Mouse (Mus musculus): ENCODE data around the gene Slc39a9. TPM values are rescaled to one million over a fixed set of nuclear protein-coding genes. Genes with fewer than 3 reads are reported as not detected.

Gene Slc39a9
- polyA plus RNA-seq, 1 experiment from 2014 or later, result 26.6 TPM

DNA sequence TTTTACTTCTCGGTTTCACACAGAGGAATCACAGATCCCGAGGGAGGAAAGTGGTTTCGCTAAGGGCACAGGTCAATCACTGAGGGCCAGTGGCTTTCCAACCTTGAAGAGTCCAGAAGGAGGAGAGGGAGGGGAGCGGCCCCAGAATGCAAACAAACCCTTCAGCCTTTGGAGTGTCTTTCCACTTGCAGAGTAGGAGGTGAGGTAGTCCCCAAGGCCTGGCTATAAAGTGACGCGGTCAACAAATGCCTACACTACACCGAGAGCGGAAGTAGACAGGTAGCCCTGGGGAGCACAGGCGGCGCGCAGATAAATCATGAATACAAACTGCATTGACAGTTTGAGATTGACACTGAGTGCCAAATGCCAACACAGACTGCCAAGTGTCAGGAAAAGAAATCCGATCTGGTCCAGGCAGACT lies 48.0 kb downstream of the Slc39a9 start:
- Histone ChIP-seq H3K4me3 (ENCODE audit: low read depth, low read length) (no peak overlapping the region), H3K27ac (replicated peaks; ENCODE audit: low read depth, low read length) (no peak overlapping the region), H3K4me1 (ENCODE audit: control insufficient read depth, insufficient read depth, low read length) (no peaks in the 10 kb centered on the region; the same call in 1 of the 2 replicates), H3K9ac (replicated peaks; ENCODE audit: low read length) (no peak overlapping the region), H3K4me2 (ENCODE audit: low read depth, low read length) (no peak overlapping the region), H3K9me3 (replicated peaks; ENCODE audit: control insufficient read depth, low read length) (no peaks in the 10 kb centered on the region), H3K27me3 (ENCODE audit: control insufficient read depth, insufficient read depth, low read length) (peaks cover 16% of the 10 kb centered on the region), H3K36me3 (replicated peaks; ENCODE audit: control insufficient read depth, insufficient read depth, low read depth, low read length) (no peaks in the 10 kb centered on the region)
- DNase-seq (ENCODE audit: low spot score) (no peak), ATAC-seq (replicated peaks; ENCODE audit: insufficient number of reproducible peaks, low FRiP score, low TSS enrichment, low read depth) (no peak)
- WGBS, result 7% methylated on average over 12 of the region's 12 CpGs

DNA sequence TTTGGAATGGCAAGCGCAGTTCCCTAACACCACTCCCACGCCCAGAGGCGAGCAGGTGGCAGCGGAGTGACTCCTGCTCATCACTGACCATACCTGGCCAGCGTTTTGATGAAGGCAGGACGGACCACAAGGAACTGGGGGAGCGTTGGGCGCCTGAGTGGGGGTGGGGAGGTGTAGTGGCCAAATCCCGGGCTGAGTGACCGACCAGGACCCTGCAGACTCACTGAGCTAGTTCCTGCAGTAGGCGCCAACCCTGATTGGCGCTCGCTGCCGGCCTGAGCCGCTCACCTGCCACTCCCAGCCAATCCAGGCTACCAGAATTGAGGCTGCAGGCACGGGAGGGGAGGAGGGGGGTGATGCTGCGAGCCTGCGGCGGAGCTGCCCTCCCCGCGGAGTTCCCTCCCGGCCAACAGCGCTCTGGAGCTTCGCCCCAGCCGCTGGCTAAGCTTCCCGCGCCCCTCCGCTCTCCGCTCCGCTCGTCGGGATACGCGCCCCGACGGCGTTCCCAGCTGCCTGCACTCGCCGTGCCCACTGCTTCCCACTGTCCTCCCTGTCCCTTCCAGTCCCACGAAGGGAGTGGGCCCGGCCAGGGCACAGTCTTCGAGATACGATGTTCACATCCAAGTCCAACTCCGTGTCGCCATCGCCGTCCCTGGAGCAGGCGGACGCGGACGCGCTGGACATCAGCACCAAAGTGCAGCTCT lies 48.7 kb downstream of the Slc39a9 start, which contains the start of gene Plekhd1:
TSS of gene Plekhd1 (plus strand) at position 323 of the 704 bp plus-strand sequence.
- Histone ChIP-seq H3K27ac (replicated peaks; ENCODE audit: low read depth, low read length) (no peak within 1 kb of the TSS), H3K9ac (replicated peaks; ENCODE audit: low read length) (0 out of 2 replicates have a peak within 1 kb of the TSS, but pooled peaks have one; percentile 2), H3K4me3 (ENCODE audit: low read depth, low read length) (peak within 1 kb of the TSS; percentile 24), H3K9me3 (replicated peaks; ENCODE audit: control insufficient read depth, low read length) (no peaks in the 10 kb centered on the region), H3K27me3 (ENCODE audit: control insufficient read depth, insufficient read depth, low read length) (peaks cover 16% of the 10 kb centered on the region), H3K4me2 (ENCODE audit: low read depth, low read length) (peak within 1 kb of the TSS; percentile 44), H3K4me1 (ENCODE audit: control insufficient read depth, insufficient read depth, low read length) (no peaks in the 10 kb centered on the region; the same call in 1 of the 2 replicates), H3K36me3 (replicated peaks; ENCODE audit: control insufficient read depth, insufficient read depth, low read depth, low read length) (no peaks in the 10 kb centered on the region)
- ATAC-seq (replicated peaks; ENCODE audit: insufficient number of reproducible peaks, low FRiP score, low TSS enrichment, low read depth) (peak; percentile 71), DNase-seq (ENCODE audit: low spot score) (peak; percentile 64)
- 1% methylated on average over 52 of the region's 52 CpGs for WGBS

- no peak for ATAC-seq (replicated peaks; ENCODE audit: insufficient number of reproducible peaks, low FRiP score, low TSS enrichment, low read depth)
- no peak for DNase-seq (ENCODE audit: low spot score)
- Histone ChIP-seq H3K9me3 (replicated peaks; ENCODE audit: control insufficient read depth, low read length) (no peaks in the 10 kb centered on the region), H3K36me3 (replicated peaks; ENCODE audit: control insufficient read depth, insufficient read depth, low read depth, low read length) (no peaks in the 10 kb centered on the region), H3K9ac (replicated peaks; ENCODE audit: low read length) (no peak overlapping the region), H3K4me2 (ENCODE audit: low read depth, low read length) (no peak overlapping the region), H3K27me3 (ENCODE audit: control insufficient read depth, insufficient read depth, low read length) (peaks cover 16% of the 10 kb centered on the region), H3K4me3 (ENCODE audit: low read depth, low read length) (no peak overlapping the region), H3K27ac (replicated peaks; ENCODE audit: low read depth, low read length) (no peak overlapping the region), H3K4me1 (ENCODE audit: control insufficient read depth, insufficient read depth, low read length) (no peaks in the 10 kb centered on the region; the same call in 1 of the 2 replicates)
- 24% methylated on average over 2 of the region's 2 CpGs for WGBS
Measured at GRCm38 (mm10) chr12:80693700-80694099, 50.0 kb downstream of the Slc39a9 start.

DNA sequence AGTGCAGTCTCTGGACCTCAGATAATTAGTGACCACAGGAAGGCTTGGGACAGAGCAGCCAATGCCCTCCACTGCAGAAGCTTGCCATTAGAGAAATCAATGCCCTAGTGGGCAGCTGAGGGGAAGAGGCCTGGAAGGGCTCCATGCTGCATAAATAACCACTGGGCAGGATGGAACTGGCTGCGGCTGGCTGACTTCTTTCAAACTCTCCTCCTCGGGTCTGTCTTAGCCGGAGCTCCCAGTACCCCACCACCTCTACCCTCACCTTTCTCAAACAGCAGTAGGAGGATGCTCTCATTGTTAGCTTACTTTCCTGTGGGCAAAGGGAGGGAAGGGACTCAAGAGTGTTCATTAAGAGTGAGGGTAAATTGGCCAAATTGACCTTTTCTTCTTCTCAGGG lies 51.3 kb downstream of the Slc39a9 start:
- DNase-seq (ENCODE audit: low spot score), result no peak
- Histone ChIP-seq H3K4me3 (ENCODE audit: low read depth, low read length) (no peak overlapping the region), H3K27ac (replicated peaks; ENCODE audit: low read depth, low read length) (no peak overlapping the region), H3K9me3 (replicated peaks; ENCODE audit: control insufficient read depth, low read length) (no peaks in the 10 kb centered on the region), H3K36me3 (replicated peaks; ENCODE audit: control insufficient read depth, insufficient read depth, low read depth, low read length) (no peaks in the 10 kb centered on the region), H3K4me2 (ENCODE audit: low read depth, low read length) (no peak overlapping the region), H3K4me1 (ENCODE audit: control insufficient read depth, insufficient read depth, low read length) (no peaks in the 10 kb centered on the region; the same call in 1 of the 2 replicates), H3K9ac (replicated peaks; ENCODE audit: low read length) (no peak overlapping the region), H3K27me3 (ENCODE audit: control insufficient read depth, insufficient read depth, low read length) (peaks cover 16% of the 10 kb centered on the region)
- ATAC-seq (replicated peaks; ENCODE audit: insufficient number of reproducible peaks, low FRiP score, low TSS enrichment, low read depth), result no peak
- WGBS, result 64% methylated on average over 3 of the region's 3 CpGs

DNA sequence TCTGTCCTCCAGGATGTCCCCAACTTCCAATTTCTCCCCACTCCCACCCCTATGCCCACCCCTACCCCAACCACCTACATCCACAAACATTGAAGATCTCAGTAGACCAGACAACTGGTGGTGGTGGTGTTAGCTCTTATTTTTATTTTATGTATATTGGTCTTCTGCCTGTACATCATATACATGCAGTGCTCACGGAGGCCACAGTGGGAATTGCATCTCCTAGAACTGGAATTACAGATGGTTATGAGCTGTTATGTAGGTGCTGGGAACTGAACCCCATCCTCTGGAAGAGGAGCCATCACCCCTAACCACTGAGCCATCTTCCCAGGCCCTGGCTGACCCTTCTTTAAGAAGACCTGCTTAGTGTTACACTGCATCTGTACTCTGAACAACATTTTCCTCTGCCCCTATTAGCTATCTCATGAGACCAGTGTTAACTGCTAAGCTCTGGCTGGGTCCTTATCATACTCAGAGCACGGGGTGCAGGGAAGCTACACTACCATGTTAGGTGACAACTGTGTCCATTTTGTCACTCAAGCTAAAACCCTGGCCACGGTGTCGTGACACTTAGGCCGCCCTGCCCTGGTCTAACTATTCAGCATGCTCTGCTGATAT lies 55.0 kb downstream of the Slc39a9 start:
- Histone ChIP-seq H3K9ac (replicated peaks; ENCODE audit: low read length) (no peak overlapping the region), H3K4me2 (ENCODE audit: low read depth, low read length) (no peak overlapping the region), H3K9me3 (replicated peaks; ENCODE audit: control insufficient read depth, low read length) (no peaks in the 10 kb centered on the region), H3K4me1 (ENCODE audit: control insufficient read depth, insufficient read depth, low read length) (no peaks in the 10 kb centered on the region), H3K27ac (replicated peaks; ENCODE audit: low read depth, low read length) (no peak overlapping the region), H3K4me3 (ENCODE audit: low read depth, low read length) (no peak overlapping the region), H3K27me3 (ENCODE audit: control insufficient read depth, insufficient read depth, low read length) (peaks cover 5% of the 10 kb centered on the region), H3K36me3 (replicated peaks; ENCODE audit: control insufficient read depth, insufficient read depth, low read depth, low read length) (no peaks in the 10 kb centered on the region)
- no peak for ATAC-seq (replicated peaks; ENCODE audit: insufficient number of reproducible peaks, low FRiP score, low TSS enrichment, low read depth)
- WGBS, result 87% methylated on average over 5 of the region's 5 CpGs
- no peak for DNase-seq (ENCODE audit: low spot score)

- ATAC-seq (replicated peaks; ENCODE audit: insufficient number of reproducible peaks, low FRiP score, low TSS enrichment, low read depth), result no peak
- WGBS, result 66% methylated on average over 2 of the region's 2 CpGs
- H3K9me3 ChIP-seq (replicated peaks; ENCODE audit: control insufficient read depth, low read length), result no peaks in the 10 kb centered on the region
Measured at GRCm38 (mm10) chr12:80699144-80699531, 55.5 kb downstream of the Slc39a9 start.

DNA sequence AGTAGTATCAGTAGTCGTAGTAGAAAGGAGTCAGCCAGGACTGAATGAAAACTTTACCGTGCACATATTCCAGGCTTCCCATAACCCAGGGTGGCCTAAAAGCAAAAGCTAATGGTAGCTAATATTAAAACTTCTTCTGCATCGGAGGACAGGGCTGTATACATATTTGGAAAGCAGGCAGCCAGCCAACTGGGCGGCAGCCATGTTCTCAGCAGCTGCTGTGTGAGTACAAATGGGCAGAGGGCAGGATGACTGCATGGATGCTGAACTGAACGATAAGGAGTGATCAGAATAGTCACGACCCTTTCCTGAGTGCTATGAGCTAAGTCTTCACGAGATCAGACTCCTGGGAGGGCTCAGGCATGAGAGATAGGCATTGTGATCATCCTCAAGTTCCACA lies 57.6 kb downstream of the Slc39a9 start:
- no peak overlapping the region for H3K9ac ChIP-seq (replicated peaks; ENCODE audit: low read length)
- H3K27me3 ChIP-seq (ENCODE audit: control insufficient read depth, insufficient read depth, low read length), result no peaks in the 10 kb centered on the region
- no peak overlapping the region for H3K27ac ChIP-seq (replicated peaks; ENCODE audit: low read depth, low read length)
- no peak overlapping the region for H3K4me2 ChIP-seq (ENCODE audit: low read depth, low read length)
- 89% methylated on average over 7 of the region's 7 CpGs for WGBS
- DNase-seq (ENCODE audit: low spot score), result no peak
- no peak for ATAC-seq (replicated peaks; ENCODE audit: insufficient number of reproducible peaks, low FRiP score, low TSS enrichment, low read depth)
- H3K4me1 ChIP-seq (ENCODE audit: control insufficient read depth, insufficient read depth, low read length), result no peaks in the 10 kb centered on the region
- no peak overlapping the region for H3K4me3 ChIP-seq (ENCODE audit: low read depth, low read length)
- no peaks in the 10 kb centered on the region for H3K9me3 ChIP-seq (replicated peaks; ENCODE audit: control insufficient read depth, low read length)
- H3K36me3 ChIP-seq (replicated peaks; ENCODE audit: control insufficient read depth, insufficient read depth, low read depth, low read length), result no peaks in the 10 kb centered on the region

More at GRCm38 (mm10) chr12:80699144-80699531, 55.5 kb downstream of the Slc39a9 start:
- H3K4me2 ChIP-seq (ENCODE audit: low read depth, low read length), result no peak overlapping the region
- no peak overlapping the region for H3K4me3 ChIP-seq (ENCODE audit: low read depth, low read length)
- H3K9ac ChIP-seq (replicated peaks; ENCODE audit: low read length), result no peak overlapping the region
- DNase-seq (ENCODE audit: low spot score), result no peak
- no peaks in the 10 kb centered on the region for H3K36me3 ChIP-seq (replicated peaks; ENCODE audit: control insufficient read depth, insufficient read depth, low read depth, low read length)
- no peaks in the 10 kb centered on the region for H3K4me1 ChIP-seq (ENCODE audit: control insufficient read depth, insufficient read depth, low read length)
- peaks cover 5% of the 10 kb centered on the region; the same call in 1 of the 2 replicates for H3K27me3 ChIP-seq (ENCODE audit: control insufficient read depth, insufficient read depth, low read length)
- no peak overlapping the region for H3K27ac ChIP-seq (replicated peaks; ENCODE audit: low read depth, low read length)
